Mouse (Mus musculus) liver, adult 2 months (tissue): ENCODE results near the gene Vopp1. TPM values are rescaled to one million over a fixed set of nuclear protein-coding genes. Genes with fewer than 3 reads are reported as not detected.
"Not testable (repeated sequence)": the region's sequence is repeated elsewhere in the genome, so short reads cannot be mapped to it uniquely, and the experiment has no call there.

Experiments
- DNase-seq: peaks from one replicate; pipeline ENCODE4 v3.0.0-alpha.2; 2011; ENCODE audit warnings: low read depth, low spot score; ENCODE audit errors: extremely low read depth
- H3K27ac ChIP-seq: fragments of 200-500 bp; replicated peaks from 2 replicates; pipeline ENCODE4 v1.5.1; 2012; ENCODE audit warnings: low read depth, mild to moderate bottlenecking, control low read depth, inconsistent platforms, low read length; ENCODE audit not compliant: insufficient read depth
- H3K27me3 ChIP-seq: fragments of 200-500 bp; 2 replicates; pipeline ENCODE4 v1.6.1; 2012; ENCODE audit warnings: mild to moderate bottlenecking, moderate library complexity, low read length, inconsistent platforms; ENCODE audit not compliant: control insufficient read depth, insufficient read depth
- H3K36me3 ChIP-seq: fragments of 200-500 bp; 2 replicates; pipeline ENCODE4 v1.6.1; 2012; ENCODE audit warnings: low read length, inconsistent platforms; ENCODE audit not compliant: control insufficient read depth, insufficient read depth
- H3K4me1 ChIP-seq: fragments of 200-500 bp; 2 replicates; pipeline ENCODE4 v1.6.1; 2011; ENCODE audit warnings: low read length; ENCODE audit not compliant: control insufficient read depth, insufficient read depth
- H3K4me3 ChIP-seq: fragments of 200-500 bp; 2 replicates; pipeline ENCODE4 v1.5.1; 2011; ENCODE audit warnings: low read depth, mild to moderate bottlenecking, control low read depth, low read length, moderate library complexity; ENCODE audit not compliant: insufficient read depth
- H3K79me2 ChIP-seq: fragments of 200-500 bp; 2 replicates; pipeline ENCODE4 v1.6.1; 2012; ENCODE audit warnings: inconsistent platforms, mild to moderate bottlenecking, low read length, moderate library complexity; ENCODE audit not compliant: control insufficient read depth, insufficient read depth
- H3K9ac ChIP-seq: fragments of 200-500 bp; 2 replicates; pipeline ENCODE4 v1.6.1; 2012; ENCODE audit warnings: low read depth, mild to moderate bottlenecking, control low read depth, inconsistent platforms, low read length
- CTCF ChIP-seq: fragments of 200-500 bp; IDR thresholded peaks from 2 replicates; pipeline ENCODE4 v1.5.1; 2011; ENCODE audit warnings: low read depth, low read length, control low read depth
- POLR2A ChIP-seq: fragments of 200-500 bp; IDR thresholded peaks from 2 replicates; pipeline ENCODE4 v1.6.1; 2011; ENCODE audit warnings: low read length, control low read depth; ENCODE audit not compliant: insufficient read depth; ENCODE audit errors: extremely low read depth
- WGBS: fragments of 180-500 bp; shearing (Covaris S2); methylation state at CpG from one replicate; pipeline ENCODE4 v1.1.7; 2018; 5-methylcytosine and 5-hydroxymethylcytosine counted together
- polyA plus RNA-seq: library from polyadenylated mRNA; depleted of rRNA; stranded (reverse); fragments of >200 nt; gene quantifications from 2 replicates; pipeline ENCODE4 v1.2.3, GENCODE M21; 2012
- total RNA-seq: library from RNA; depleted of rRNA; stranded (reverse); fragments of >200 nt; gene quantifications from 2 replicates; pipeline ENCODE4 v1.2.3, GENCODE M21; 2014

Gene Vopp1
- total and polyA plus RNA-seq, 2 experiments: 1.4 to 3.0 TPM

GRCm38 (mm10) chr6:57805218-57806069, 19.5 kb downstream of the Vopp1 start:
- no peaks in the 10 kb centered on the region for H3K27me3 ChIP-seq
- no peak for DNase-seq
- H3K4me3 ChIP-seq: no peak overlapping the region
- H3K79me2 ChIP-seq: no peaks in the 10 kb centered on the region
- no peaks in the 10 kb centered on the region for H3K36me3 ChIP-seq
- no peak for TF ChIP-seq CTCF
- no peak for TF ChIP-seq POLR2A
- H3K9ac ChIP-seq: no peak overlapping the region
- H3K27ac ChIP-seq: no peak overlapping the region
- 91% methylated on average over 5 of the region's 5 CpGs for WGBS
- H3K4me1 ChIP-seq: no peaks in the 10 kb centered on the region

- Histone ChIP-seq H3K27me3 (no peaks in the 10 kb centered on the region), H3K36me3 (no peaks in the 10 kb centered on the region), H3K79me2 (no peaks in the 10 kb centered on the region), H3K4me1 (no peaks in the 10 kb centered on the region), H3K4me3 (no peak overlapping the region), H3K27ac (no peak overlapping the region), H3K9ac (no peak overlapping the region)
- no peak for DNase-seq
- TF ChIP-seq CTCF (no peak), POLR2A (no peak)
- 61% methylated on average over 2 of the region's 2 CpGs for whole genome bisulfite sequencing
Observed at GRCm38 (mm10) chr6:57803130-57803529, 21.8 kb downstream of the Vopp1 start.

- no peaks in the 10 kb centered on the region for H3K27me3 ChIP-seq
Observed at GRCm38 (mm10) chr6:57798986-57799385, 26.0 kb downstream of the Vopp1 start.

GRCm38 (mm10) chr6:57796853-57797423, 28.0 kb downstream of the Vopp1 start:
- no peaks in the 10 kb centered on the region for H3K36me3 ChIP-seq
- H3K4me1 ChIP-seq: no peaks in the 10 kb centered on the region
- H3K27ac ChIP-seq: no peak overlapping the region
- no peaks in the 10 kb centered on the region for H3K27me3 ChIP-seq
- no peak overlapping the region for H3K9ac ChIP-seq
- no peak for TF ChIP-seq CTCF
- no peak for TF ChIP-seq POLR2A
- H3K4me3 ChIP-seq: no peak overlapping the region
- H3K79me2 ChIP-seq: no peaks in the 10 kb centered on the region
- whole genome bisulfite sequencing: 92% methylated on average over 3 of the region's 3 CpGs
- DNase-seq: no peak

More at GRCm38 (mm10) chr6:57798986-57799385, 26.0 kb downstream of the Vopp1 start:
- Histone ChIP-seq H3K9ac (no peak overlapping the region), H3K4me3 (no peak overlapping the region), H3K27ac (no peak overlapping the region), H3K4me1 (no peaks in the 10 kb centered on the region), H3K36me3 (no peaks in the 10 kb centered on the region), H3K79me2 (no peaks in the 10 kb centered on the region)
- no peak for TF ChIP-seq POLR2A
- TF ChIP-seq CTCF: no peak
- 96% methylated on average over 1 of the region's 1 CpGs for WGBS
- DNase-seq: no peak

GRCm38 (mm10) chr6:57795835-57796234, 29.1 kb downstream of the Vopp1 start:
- Histone ChIP-seq H3K9ac (no peak overlapping the region), H3K27ac (no peak overlapping the region), H3K4me3 (no peak overlapping the region), H3K27me3 (no peaks in the 10 kb centered on the region), H3K4me1 (no peaks in the 10 kb centered on the region), H3K79me2 (no peaks in the 10 kb centered on the region), H3K36me3 (no peaks in the 10 kb centered on the region)
- peak; percentile 7 for DNase-seq
- 62% methylated on average over 3 of the region's 3 CpGs for WGBS
- TF ChIP-seq POLR2A (no peak), CTCF (no peak)

GRCm38 (mm10) chr6:57792821-57793220, 32.1 kb downstream of the Vopp1 start:
- not testable (repeated sequence) for DNase-seq, H3K36me3 ChIP-seq, H3K9ac ChIP-seq, H3K4me3 ChIP-seq, H3K27ac ChIP-seq, H3K4me1 ChIP-seq, H3K27me3 ChIP-seq, H3K79me2 ChIP-seq
- WGBS: 73% methylated on average over 9 of the region's 9 CpGs
